Mouse (Mus musculus) fat pad, adult 2 months (tissue): ENCODE results near the gene Sh3rf3.

Source experiments
- DNase-seq: peaks from one replicate; pipeline ENCODE4 v3.0.0-alpha.2; 2011; ENCODE audit warnings: low read depth, low spot score; ENCODE audit errors: extremely low read depth

Sh3rf3 gene

DNA sequence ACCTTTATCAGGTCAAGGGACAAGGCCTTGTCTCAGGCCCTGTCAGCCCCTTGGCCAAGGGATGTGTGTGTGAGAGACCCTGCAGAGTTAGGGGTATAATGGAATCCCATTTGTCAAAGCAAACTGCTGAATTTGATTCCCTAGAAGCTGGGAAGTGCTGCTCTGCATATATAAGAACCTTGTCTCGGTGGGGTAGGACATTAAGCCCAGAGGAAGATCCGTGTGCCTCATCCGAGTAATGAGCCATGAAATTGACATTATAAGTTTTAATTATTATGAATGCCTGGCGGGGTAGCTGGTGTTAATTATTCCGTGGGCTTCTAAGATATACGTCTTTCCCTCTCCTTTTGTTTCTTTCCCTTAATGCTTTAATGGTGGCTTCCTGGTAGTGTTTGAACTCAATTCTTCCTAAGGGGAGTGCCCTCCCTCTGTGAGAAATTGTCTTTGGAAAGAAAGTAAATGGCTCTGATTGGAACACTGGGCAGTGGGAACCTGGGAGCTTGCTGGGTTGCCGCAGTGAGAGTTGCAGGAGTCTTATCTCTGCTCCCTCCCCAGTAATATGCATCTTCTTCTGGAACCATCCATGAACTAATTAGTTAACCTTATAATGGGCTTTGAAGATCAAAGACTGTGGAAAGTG is 166.3 kb downstream of the Sh3rf3 start:
- DNase-seq: no peak

DNA sequence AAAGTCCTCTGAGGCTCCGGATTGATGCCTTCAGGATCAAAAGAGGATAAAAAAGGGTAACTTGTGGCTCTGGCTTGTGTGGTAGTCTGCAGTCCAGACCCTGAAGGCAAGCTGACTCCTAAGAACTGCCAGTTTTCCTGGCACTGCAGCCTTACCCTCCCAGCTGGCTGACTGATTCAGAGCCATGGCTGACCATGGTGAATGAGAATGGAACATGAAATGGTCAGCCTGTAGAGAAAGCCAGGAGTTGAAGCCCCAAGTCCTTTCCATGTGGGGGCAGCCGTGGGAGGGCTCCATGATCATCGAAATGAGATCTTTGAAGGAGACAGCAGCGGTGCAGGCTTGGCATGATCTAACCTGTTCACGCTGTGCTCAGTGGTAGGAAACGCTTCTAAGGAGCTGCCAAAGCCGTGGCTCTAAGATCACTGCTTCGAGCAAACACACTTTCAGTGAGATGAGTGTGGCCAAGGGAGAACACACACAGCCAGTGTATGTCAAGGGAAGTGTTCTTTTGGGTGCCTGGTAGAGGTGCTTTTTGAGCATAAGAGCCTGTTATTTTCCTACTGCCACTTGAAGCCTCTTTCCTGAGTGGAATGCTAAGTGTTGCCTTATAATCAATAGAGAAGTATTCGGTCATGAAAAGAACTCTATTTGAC is 168.6 kb downstream of the Sh3rf3 start:
- DNase-seq: no peak

DNA sequence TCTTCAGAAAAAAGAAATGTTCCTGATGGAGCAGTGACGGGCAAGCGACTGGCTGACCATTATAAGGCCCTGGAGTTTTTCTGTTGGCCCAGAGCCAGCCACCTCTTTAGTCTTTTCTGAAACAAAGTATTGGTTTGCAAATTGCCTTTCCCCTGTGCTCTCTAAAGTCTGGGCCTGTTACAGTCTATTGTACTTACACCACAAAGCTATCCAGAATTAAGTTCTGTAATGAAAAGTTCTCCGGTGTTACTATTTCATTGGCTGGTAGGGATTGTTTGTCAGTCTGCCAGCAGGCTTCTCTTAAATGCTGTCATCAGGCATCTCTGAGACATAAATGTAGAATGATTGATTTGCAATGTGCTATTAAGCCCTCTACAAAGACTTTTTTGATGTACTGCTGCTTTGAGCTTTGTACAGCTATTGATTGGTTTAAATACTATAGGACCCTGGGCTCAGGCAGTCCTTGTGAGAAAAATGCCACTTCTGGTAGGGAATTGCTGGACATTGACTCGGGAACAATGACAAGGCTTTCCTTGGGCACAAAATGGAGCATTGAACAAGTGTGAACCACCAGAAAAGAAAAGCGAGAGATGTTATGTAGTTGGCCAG is 169.5 kb downstream of the Sh3rf3 start:
- no peak for DNase-seq

DNA sequence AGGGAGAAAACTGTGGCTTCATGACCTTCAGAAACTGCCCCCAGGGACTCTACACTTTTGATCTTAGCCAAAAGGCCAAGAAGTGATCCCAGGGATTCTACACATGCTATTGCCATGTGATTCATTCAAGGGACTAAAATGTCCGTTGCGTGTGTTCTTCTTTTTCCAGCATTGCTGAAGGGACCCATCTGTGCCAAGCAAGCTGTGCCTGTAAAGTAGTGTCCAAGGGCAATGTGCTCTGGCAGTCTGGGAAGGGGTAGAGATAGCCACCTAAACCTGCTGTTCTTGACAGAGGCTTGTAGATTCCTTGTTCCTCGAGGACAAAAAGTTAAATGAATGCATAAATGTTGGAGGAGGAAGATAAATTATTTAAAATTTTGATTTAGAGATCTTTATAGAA is 178.5 kb downstream of the Sh3rf3 start:
- no peak for DNase-seq

DNA sequence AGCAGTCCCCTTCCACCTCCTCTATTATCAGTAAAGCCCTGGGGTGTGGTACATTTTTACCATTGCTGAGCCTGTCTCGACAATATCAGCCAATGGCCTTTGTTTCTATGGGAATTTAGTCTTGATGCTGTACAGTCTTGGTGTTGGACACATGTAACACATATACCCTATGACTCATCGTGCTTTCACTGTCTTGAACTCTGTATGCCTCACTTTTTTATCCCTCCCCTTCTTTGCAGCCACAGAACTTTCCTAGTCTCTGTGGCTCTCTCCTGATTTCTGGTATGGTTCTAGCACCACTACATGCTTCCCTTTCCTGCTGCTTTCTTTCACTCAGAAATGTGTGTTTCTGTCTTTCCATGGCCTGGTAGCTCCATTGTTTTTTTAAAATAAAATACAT is 181.6 kb downstream of the Sh3rf3 start:
- no peak for DNase-seq

DNA sequence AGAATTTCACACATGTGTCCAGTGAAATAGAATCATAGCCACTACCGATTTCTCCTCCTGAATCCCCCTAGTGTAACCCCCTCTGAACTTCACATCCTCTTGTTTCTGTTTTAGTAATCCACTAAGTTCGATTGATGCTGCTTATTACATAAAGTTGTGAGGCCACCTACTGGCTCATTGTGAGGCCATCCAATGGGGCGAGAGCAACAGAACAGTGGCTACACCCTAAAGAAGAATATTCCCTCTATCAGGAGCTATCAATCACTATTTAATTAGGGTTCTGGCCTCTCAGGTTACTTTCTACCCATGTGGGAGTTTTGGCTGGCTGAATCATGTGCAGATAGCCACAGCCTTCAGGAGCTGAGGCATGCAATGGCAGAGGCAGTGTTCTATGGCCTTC is 182.0 kb downstream of the Sh3rf3 start:
- DNase-seq: no peak

DNA sequence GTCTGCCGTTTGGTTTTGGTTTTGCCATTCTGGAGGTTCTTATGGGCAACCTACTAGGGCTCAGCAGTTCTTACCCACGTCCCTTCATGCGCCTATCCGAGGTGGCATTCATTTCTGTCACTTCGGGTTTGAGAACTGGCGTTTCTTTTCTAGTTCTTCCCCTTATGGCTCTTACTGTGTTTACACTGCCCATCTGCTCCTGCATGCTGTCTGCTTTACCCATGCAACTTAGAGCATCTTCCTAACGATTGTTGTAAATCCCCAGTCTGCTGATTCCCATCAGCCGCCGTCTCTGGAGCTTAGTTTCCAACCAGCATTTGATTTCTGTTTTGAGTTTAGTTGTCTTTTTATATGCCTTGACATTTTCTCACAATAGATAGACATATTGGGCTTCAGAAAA is 189.2 kb downstream of the Sh3rf3 start:
- DNase-seq: no peak

DNA sequence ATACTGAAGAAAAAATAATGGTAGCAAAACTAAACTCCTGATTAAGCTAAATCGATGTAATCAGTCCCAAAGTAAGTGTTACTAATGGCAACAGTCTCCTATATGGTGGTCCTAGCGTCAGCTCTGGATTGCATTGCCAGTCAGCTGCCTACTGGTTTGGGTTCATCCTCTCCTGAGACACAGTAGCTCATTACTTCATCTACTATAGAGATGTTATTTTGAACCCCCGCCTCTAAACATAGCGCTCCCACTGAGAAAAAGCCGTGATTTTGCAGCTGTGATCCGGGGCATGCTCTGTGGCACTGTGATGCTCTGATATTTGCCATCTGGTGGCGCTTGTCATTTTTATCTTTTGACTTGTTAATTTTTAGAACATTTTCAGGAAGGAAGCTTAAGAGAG is 198.3 kb downstream of the Sh3rf3 start:
- DNase-seq: no peak

DNA sequence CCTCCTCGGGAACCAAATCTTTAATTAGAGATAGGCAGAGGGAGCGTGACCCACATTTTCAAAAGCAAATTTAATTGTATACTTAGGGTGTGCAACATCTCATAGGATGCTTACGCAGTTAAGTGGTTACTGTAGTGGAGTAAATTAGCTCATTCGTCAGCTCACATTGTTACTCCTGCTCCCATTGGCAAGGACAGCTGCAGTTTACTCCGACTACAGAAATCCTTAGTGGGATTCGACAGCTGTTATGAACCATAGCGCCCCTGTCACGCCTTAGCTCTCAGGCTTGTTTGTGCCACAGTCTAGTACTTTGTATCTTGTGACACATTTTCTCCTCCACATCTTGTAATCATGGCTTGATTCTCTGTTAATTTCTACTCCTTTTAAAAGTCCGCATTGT is 200.5 kb downstream of the Sh3rf3 start:
- DNase-seq: no peak

DNA sequence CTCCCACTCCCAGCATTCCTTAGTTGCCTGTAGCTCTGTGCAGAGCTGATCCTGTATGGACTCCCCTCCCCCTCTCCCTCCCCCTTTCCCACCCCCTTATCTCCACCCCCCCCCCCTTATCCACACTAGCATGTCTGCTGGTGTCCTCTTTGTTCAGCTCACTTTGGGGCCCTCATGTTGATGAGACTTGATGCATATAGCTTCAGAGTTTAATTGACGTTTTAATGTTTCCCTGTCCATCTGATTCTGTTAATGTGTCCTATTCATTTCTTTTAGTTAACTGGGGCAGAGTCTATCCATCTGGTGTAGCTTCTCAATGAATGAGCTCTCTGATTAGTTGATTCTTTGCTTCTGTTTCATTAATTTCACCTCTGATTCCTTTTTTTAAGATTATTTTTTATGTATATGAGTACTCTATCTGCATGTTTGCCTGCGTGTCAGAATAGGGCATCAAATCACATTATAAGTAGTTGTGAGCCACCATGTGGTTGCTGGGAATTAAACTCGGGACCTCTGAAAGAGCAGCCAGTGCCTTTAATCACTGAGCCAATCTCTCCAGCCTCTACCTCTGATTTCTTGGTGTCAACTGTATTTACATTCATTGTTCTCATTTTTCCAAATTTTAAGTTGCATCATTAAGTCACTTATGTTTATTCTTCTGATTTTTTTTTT is 206.3 kb downstream of the Sh3rf3 start:
- no peak for DNase-seq

DNA sequence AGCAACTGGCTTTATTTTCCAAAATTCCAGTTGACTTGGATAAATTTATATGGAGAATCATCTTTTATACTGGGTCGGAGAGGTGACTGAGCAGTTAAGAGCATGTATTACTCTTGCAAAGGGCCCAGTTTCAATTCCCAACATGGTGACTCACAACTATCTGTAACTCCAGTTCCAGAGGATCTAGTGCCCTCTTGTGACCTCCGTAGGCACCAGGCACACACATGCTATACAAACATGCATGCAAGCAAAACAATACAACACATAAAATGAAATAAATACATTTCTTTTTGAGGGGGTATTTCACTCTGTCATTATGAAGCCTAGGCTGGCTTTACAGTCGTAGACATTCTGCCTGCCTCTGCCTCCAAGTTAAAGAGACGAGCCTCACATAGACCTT is 237.3 kb downstream of the Sh3rf3 start:
- DNase-seq: no peak

DNA sequence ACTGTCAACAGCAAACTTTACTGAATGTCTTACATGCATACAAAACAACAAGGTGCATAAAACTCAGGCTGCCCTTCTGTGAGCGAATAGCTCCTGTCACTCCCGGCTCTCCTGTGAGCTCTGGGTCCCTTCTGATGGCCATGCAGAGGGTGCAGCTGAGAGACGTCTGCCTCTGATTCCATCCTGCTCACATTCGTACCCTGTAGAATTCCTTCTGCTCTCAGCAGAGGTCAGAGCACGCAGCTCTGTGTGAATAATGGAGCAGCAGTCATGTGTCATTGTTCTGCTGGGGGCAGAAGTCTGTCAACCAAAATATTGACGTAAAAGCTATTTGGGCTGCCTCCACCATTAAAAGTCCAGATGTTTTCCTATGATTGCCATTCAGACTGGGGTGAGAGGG is 243.1 kb downstream of the Sh3rf3 start:
- DNase-seq: no peak

DNA sequence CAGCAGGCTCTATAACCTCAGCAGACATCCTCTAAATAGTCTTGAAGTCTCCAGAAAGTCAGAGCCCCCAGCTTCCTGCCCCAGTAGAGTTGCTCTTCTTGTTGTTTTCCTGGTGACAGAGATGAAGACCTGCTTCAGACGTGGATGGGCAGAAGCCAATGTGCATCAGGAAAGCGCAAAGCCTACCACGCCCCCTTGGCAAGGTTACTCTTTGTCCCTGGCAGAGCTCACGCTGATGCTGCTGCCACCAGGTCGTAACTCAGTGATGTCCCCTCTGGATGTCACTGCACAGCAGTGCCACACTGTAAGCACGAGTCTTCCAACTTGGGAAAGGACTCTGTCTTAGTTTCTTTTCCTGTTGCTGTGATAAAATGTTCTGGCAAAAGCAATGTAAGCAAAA is 253.6 kb downstream of the Sh3rf3 start:
- no peak for DNase-seq

DNA sequence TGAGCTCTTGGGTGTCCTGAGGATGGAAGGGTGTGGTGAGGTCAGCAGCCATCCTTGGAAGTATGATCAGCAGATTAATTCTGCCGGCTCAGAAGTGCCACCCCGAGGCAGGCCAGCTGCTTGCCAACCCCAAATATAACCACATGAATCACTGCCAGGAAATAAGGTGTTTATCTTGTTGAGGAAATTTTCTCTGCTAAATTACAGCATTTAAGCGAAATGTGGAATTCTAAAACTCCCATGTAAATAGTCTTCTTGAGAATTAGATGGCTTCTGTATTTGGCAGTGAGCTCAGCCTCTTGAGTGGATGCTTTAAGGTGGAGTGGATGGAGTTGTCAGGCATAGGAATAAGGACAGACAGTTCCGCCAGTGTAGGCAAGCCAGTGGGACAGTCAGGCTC is 259.7 kb downstream of the Sh3rf3 start:
- no peak for DNase-seq

DNA sequence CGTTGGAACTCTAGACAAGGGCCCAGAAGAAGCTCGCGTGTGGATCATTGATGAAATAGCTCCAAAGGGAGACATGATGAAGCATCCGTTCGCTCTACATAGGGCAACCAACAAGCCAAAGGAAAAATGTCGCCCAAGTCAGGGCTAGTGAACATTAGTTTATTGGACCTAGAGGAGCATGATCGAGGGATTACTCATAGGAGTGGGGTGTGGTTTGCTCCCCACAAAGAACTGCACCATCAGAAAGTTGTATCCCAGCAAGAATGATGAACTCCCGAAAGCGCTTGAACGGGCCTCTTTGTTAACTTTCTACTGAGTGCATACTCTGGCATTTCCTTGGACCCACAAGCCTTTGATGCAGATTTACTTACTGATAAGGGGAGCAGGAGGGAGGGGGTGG is 263.5 kb downstream of the Sh3rf3 start:
- no peak for DNase-seq

DNA sequence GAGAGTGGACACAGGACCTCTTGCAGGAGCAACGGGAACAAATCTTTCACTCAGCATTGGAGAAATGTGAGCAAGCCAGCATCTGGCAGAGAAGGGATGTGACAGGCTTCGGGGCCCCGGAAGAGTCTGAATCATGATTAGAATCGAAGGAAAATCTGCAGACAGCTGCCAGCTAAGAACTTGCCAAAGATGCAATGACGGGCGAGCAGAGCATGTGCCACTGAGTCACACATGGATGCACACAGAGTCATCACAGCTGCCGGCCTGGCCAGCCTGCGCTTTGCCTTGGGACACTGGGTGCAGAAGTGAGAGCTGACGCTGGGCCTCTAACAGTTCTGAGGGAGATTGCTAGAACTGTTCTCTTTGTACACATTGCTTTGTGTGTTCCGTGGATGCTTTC is 264.8 kb downstream of the Sh3rf3 start:
- DNase-seq: no peak

DNA sequence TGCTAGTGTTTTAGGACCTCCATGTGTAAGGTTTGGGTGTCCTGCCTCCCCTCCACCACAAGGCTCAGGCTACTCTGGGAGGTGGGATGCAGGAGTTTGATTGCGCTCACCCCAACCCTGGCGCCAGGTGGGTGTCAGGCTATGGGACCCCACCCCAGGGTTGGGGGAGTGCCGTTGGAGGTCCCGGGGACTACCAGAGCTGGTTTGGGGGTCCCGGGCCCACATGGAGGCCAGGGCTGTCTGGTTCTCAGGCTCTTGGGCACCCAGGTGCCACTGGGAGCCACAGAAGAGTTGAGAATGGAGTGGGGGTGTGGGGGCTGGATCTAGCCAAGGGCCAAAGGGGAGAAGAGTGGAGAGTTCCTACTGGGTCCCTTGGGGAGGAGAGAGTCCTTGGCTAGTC is 272.4 kb downstream of the Sh3rf3 start:
- DNase-seq: no peak

DNA sequence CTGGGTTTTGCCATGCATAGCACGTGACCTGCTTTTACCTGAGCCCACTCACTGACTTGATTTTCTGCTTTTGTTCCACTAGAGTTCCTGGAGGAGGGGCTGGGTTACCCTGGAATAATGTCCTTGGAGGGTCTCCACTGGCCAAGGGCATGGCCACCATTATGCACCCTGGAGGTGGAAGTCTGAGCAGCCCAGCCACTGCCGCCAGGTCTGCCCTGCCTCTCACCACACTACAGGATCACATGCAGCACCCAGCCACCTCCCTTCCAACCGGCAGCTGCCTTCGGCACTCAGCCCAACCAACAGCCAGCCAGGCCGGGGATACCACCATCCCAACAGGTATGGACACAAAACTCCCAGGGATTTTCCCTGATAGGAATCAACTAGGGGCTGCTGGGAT is 273.4 kb downstream of the Sh3rf3 start:
- DNase-seq: no peak

DNA sequence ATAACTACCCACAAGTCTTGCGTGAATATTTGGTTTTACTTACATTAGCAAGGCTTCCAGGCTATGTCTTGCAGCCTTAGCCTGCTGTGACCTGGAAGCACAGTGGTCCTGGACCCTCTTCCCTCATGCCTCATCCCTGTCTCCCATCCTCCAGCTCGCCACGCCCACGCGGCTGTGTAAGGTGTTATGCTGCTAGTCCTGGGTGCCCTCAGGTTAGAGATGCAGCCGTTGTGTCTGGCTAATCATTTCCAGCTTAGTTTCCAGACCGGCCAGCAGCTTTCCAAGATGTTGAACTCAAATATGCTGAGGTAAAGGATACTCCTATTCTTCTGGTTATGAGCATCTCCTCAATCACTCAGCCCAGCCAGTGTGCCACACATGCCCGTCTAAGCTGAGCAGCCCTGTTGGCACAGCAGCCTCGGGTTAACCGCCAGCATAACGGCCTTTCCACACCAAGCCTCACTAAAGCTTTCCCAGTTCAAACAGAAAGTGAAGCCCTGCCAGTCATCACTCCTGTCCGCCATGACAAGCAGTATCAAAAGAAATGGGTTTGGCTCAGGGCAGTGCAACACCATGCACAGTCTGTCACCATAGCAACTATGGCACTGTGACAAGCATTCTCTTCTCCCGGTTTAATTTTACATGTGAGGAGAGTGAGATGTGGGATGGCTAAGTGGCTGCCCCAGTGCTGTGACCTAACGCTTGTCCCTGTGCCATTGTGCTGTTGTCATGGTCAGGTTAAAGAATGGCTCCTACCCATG is 276.9 kb downstream of the Sh3rf3 start:
- DNase-seq: no peak

DNA sequence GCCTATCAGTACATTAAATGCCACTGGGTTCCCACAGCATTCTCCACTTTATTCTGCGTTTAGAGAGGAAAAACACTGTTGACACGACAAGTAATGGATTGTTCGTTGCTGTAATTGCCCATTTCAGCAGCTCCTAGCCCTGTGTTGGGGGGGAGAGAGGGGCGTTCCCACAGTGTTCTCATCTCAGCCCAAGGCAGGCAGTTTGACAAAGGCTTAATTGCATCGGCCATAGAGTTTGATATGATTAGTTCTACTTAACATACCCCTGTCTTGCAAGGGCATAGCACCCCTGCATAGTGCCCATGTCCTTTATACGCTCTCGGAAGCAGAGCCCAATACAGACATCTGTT is 277.4 kb downstream of the Sh3rf3 start:
- DNase-seq: no peak

DNA sequence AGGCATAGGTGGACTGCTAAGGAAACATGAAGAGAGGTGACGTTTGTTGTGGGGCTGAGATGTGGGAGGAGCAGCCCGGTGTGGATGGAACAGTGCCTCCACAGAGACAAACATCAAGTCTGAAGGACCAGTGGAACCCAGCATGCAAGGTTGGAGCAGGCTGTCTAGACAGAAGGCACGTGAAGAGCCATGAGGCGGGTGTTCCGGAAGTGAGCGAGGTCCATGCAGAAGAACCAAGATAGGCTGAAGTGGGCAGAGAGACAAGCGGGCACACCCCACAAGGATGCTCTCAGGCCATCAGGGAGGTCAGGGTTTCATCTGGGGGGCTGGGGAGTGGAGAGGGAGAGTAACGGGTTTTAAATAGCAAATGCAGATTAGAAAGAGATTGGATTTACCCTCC is 278.4 kb downstream of the Sh3rf3 start:
- DNase-seq: no peak

DNA sequence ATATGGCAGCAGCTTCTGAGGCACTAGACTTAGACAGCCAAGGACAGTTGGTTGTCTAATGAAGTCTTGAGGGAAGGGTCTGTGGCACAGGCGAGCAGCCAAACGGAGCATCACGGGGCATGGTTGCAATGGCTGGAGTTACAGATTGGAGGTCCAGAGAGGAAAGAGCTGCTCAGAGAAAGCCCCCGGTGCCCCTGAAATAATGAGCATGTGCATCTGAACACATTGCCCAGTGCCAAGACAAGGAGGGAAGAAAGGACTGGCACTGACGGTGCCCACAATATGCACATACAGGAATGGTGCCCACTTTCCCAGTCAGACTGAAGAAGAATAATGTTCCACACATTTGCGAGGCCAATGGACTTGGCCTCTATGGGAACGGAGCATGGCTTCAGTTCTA is 278.8 kb downstream of the Sh3rf3 start:
- no peak for DNase-seq
